Mouse (Mus musculus) hindbrain, embryonic 15.5 days (tissue): ENCODE measurements at regions not wholly inside any gene's neighbourhood (a gene's known extent, or its start where the extent isn't known, plus 50 kb on each side); places are given as distances from the start of the nearest gene placed in this dataset.

Experiments used
- ATAC-seq: fragments of 200-750 bp; cut with Nextera tagmentation; 2 replicates; pipeline ENCODE4 v1.8.0; 2017; ENCODE audit warnings: low read depth, moderate number of reproducible peaks, moderate TSS enrichment; ENCODE audit not compliant: low FRiP score
- H3K27ac ChIP-seq: fragments of 300-500 bp; sonication (generic); replicated peaks from 2 replicates; pipeline ENCODE4 v1.5.1; 2015; ENCODE audit warnings: mild to moderate bottlenecking, inconsistent platforms
- H3K27me3 ChIP-seq: fragments of 300-500 bp; sonication (generic); 2 replicates; pipeline ENCODE4 v1.6.1; 2015; ENCODE audit warnings: control low read depth, inconsistent platforms
- H3K36me3 ChIP-seq: fragments of 300-500 bp; sonication (generic); 2 replicates; pipeline ENCODE4 v1.6.1; 2015; ENCODE audit warnings: control low read depth, inconsistent platforms
- H3K4me1 ChIP-seq: fragments of 300-500 bp; sonication (generic); replicated peaks from 2 replicates; pipeline ENCODE4 v1.6.1; 2015; ENCODE audit warnings: control low read depth, inconsistent platforms
- H3K4me2 ChIP-seq: fragments of 300-500 bp; sonication (generic); 2 replicates; pipeline ENCODE4 v1.6.1; 2015; ENCODE audit warnings: moderate library complexity, mild to moderate bottlenecking, inconsistent platforms
- H3K4me3 ChIP-seq: fragments of 300-500 bp; sonication (generic); 2 replicates; pipeline ENCODE4 v1.5.1; 2015; ENCODE audit warnings: mild to moderate bottlenecking, inconsistent platforms
- H3K9ac ChIP-seq: fragments of 300-500 bp; sonication (generic); 2 replicates; pipeline ENCODE4 v1.6.1; 2015; ENCODE audit warnings: inconsistent platforms
- H3K9me3 ChIP-seq: fragments of 300-500 bp; sonication (generic); 2 replicates; pipeline ENCODE4 v1.6.1; 2016; ENCODE audit warnings: control low read depth, inconsistent platforms
- WGBS: fragments of 180-500 bp; shearing (Covaris S2); methylation state at CpG from one replicate; pipeline ENCODE4 v1.1.7; 2015; 5-methylcytosine and 5-hydroxymethylcytosine counted together

DNA sequence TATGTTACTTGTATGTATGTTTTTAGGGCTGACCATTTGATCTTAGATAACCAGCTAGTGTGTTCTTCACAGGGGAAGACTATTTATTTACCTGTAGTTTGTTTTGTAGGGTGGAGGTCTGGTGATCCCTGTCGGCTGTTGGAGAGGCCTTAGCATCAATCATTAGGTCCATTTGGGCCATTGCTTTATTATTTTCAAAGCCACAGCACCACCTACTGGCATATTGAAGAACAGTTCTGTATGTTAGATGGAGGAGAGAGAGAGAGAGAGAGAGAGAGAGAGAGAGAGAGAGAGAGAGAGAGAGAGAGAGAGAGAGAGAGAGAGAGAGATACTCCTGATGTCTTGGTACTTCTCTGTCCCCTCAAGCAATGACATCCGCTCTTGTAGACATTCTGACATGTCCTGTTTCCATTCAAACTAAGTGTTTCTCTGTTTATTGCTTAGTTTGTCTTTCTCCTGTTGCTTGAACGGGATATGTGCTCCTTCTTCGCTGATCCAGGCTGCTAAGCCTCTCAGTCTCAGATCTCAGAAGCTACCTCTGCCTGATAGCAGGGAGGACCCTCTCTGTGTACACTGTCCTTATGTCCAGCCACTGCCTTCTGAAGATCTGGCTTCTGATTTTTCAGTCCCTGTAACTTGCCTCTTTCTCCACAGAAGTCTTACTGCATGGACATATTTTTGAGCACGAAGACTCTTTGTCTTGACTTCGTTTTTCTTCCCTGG, 52.9 kb upstream of the Fam241a start:
- H3K27me3 ChIP-seq, result no peaks in the 10 kb centered on the region
- no peaks in the 10 kb centered on the region for H3K4me1 ChIP-seq
- H3K4me3 ChIP-seq, result no peak overlapping the region
- H3K4me2 ChIP-seq, result no peak overlapping the region
- H3K36me3 ChIP-seq, result no peaks in the 10 kb centered on the region
- 51% methylated on average over 6 of the region's 6 CpGs for WGBS
- H3K27ac ChIP-seq, result no peak overlapping the region
- H3K9me3 ChIP-seq, result no peaks in the 10 kb centered on the region
- H3K9ac ChIP-seq, result no peak overlapping the region
- ATAC-seq, result peak; percentile 48

DNA sequence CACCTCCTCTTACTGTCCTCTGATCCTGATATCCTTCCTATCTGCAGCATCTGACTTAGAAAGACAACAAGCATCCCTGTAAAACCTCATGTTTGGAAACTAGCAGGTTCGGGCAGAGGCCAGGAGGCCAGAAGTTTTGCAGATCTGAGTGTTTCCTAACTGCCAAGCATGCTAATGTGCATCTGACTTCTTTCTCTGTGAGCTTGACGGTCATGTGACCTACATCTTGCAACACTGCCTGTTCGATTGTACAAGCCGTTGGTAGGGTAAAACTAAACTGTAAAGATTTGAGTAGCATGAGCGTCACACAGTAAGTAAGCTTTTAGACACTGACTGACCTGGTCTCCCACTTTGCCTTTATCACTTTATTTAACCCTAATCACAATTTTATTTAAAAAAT, 52.2 kb upstream of the Fam241a start:
- Histone ChIP-seq H3K27ac (no peak overlapping the region), H3K36me3 (no peaks in the 10 kb centered on the region)
- 82% methylated on average over 5 of the region's 5 CpGs for WGBS

More for the DNA sequence above, 52.2 kb upstream of the Fam241a start:
- Histone ChIP-seq H3K9me3 (no peaks in the 10 kb centered on the region), H3K4me1 (no peaks in the 10 kb centered on the region), H3K27me3 (no peaks in the 10 kb centered on the region), H3K9ac (no peak overlapping the region), H3K4me3 (no peak overlapping the region), H3K4me2 (no peak overlapping the region)
- no peak for ATAC-seq
